Mouse (Mus musculus): ENCODE measurements at regions not wholly inside any gene's neighbourhood (a gene's known extent, or its start where the extent isn't known, plus 50 kb on each side); places are given as distances from the start of the nearest gene placed in this dataset.

- TF ChIP-seq CTCF (conservative IDR thresholded peaks at IDR 0.05 in 1 of 2, IDR thresholded peaks at IDR 0.05 in 1 of 2; ENCODE audit: low read depth in 2 of 2, low read length in 2 of 2) (no peak), UBTF (IDR thresholded peaks at IDR 0.05; ENCODE audit: low read depth, low read length) (no peak), POLR2A (IDR thresholded peaks at IDR 0.05; ENCODE audit: low read depth, low read length) (no peak), POLR2AphosphoS2 (IDR thresholded peaks at IDR 0.05; ENCODE audit: low read depth, low read length) (no peak), BHLHE40 (IDR thresholded peaks at IDR 0.05; ENCODE audit: low read depth, low read length) (no peak)
Measured at GRCm38 (mm10) chr1:128765142-128765541, 173.0 kb upstream of the Cxcr4 start.

Measured in CH12.LX (cell line).